Mouse (Mus musculus): ENCODE measurements around the gene Pabpc4.

DNA sequence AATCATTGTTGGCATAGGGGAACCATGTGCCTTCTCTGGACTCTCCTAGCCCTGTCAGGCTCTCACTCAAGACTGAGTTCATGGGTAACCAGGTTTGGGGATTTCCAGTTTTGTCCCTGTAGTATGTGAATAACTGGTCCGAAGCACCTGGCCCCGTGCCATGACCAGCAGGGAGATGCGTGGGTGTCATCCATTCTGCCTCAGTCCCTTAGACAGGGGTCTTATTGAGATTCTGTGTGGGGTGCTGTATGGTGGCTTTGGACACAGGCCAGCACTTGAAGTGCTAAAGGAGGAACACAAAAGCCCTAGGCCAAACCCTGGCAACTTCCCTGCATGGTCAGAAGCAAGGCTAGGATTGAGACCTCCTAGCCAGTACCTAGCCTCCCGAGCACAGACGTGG, 9.9 kb upstream of the Pabpc4 start:
- TF ChIP-seq POLR2A (IDR thresholded peaks at IDR 0.05; ENCODE audit: borderline replicate concordance, extremely low read depth, low read depth, low read length) (no peak), CTCF (IDR thresholded peaks at IDR 0.05; ENCODE audit: insufficient read depth, low read length) (no peak)
